Mouse (Mus musculus) liver, adult 2 months (tissue): Measurements from ENCODE around the gene Endod1.

Experiments used
- CTCF ChIP-seq: fragments of 200-500 bp; IDR thresholded peaks from 2 replicates; pipeline ENCODE4 v1.5.1; 2011; ENCODE audit warnings: low read depth, low read length, control low read depth
- POLR2A ChIP-seq: fragments of 200-500 bp; IDR thresholded peaks from 2 replicates; pipeline ENCODE4 v1.6.1; 2011; ENCODE audit warnings: low read length, control low read depth; ENCODE audit not compliant: insufficient read depth; ENCODE audit errors: extremely low read depth

DNA sequence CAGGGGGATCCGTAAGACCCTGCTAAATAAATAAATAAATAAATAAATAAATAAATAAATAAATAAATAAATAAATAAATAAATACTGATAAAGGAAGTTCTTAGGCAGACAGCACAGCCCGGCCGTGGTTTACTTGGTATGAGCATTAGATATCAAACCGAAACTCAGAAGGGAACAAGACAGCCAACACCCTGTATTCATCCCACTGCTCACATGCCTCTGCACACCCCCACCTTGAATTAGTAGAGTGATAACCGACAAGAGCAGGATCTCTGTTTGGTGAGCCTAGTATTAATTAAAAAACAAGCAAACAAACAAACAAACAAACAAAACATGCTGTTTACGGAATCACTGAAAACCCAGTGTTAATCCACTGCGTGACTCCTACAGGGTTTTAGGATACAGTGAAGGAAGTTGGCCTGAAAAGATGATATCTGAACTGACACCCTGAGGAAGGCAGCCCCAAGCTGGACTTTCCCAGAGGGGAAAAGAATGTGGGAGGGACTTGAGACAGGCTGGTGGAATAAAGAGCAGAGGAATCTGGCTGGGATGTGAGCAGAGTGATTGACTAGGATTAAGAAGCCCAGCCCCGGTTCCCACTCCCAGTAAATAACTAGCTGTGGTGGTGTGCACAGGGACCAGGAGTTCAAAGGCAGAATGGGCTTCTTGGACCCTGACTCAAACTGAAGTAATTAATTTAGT lies at the start of gene Endod1:
- no peak for TF ChIP-seq POLR2A
- TF ChIP-seq CTCF: no peak
